Mouse (Mus musculus) heart, embryonic 11.5 days (tissue): Measurements from ENCODE around the gene Gm13539. TPM values are rescaled to one million over a fixed set of nuclear protein-coding genes. Genes with fewer than 3 reads are reported as not detected.

Experiments
- polyA plus RNA-seq: library from polyadenylated mRNA; unstranded; fragments of >200 nt; fragmentation: Nextera tagmentation; extraction: Ambion mirVana; gene quantifications from 2 replicates; pipeline ENCODE4 v1.2.1, GENCODE M21; 2014

The Gm13539 gene
- polyA plus RNA-seq, 1 experiment from 2014 or later, result not detected

Other genes with a start within 250 kb of the Gm13539 start
- gene Traf2, start 235.3 kb upstream of the Gm13539 start, polyA plus RNA-seq, result 20.3 and 21.9 TPM in 2 replicates
- 318 and 356 TPM in 2 replicates for gene Edf1, start 224.4 kb upstream of the Gm13539 start, polyA plus RNA-seq
- 3.2 and 5.5 TPM in 2 replicates for gene Mamdc4, start 207.4 kb upstream of the Gm13539 start, polyA plus RNA-seq
- 167 and 172 TPM in 2 replicates for gene Phpt1, start 207.0 kb upstream of the Gm13539 start, polyA plus RNA-seq
- 0.21 TPM in 1 of 2 replicates, not detected in the other for gene Ajm1, start 200.5 kb upstream of the Gm13539 start, polyA plus RNA-seq
- gene Rabl6, start 173.7 kb upstream of the Gm13539 start, polyA plus RNA-seq, result 35.9 and 40.0 TPM in 2 replicates
- gene Ccdc183, start 164.6 kb upstream of the Gm13539 start, polyA plus RNA-seq, result 0.11 and 0.20 TPM in 2 replicates
- gene Tmem141, start 160.3 kb upstream of the Gm13539 start, polyA plus RNA-seq, result 14.6 and 18.4 TPM in 2 replicates
- 1.0 and 1.1 TPM in 2 replicates for gene Fcna, start 154.2 kb upstream of the Gm13539 start, polyA plus RNA-seq
- gene Lcn8, start 129.1 kb upstream of the Gm13539 start, polyA plus RNA-seq, result not detected in 2 replicates
- gene Lcn5, start 124.3 kb upstream of the Gm13539 start, polyA plus RNA-seq, result not detected in 2 replicates
- gene Lcn6, start 105.5 kb upstream of the Gm13539 start, polyA plus RNA-seq, result not detected in 2 replicates
- not detected in 2 replicates for gene Lcn10, start 99.5 kb upstream of the Gm13539 start, polyA plus RNA-seq
- not detected in 2 replicates for gene Obp2a, start 82.2 kb upstream of the Gm13539 start, polyA plus RNA-seq
- 42.9 and 49.9 TPM in 2 replicates for gene Bmyc, start 75.5 kb upstream of the Gm13539 start, polyA plus RNA-seq
- not detected in 2 replicates for gene Obp2b, start 45.2 kb upstream of the Gm13539 start, polyA plus RNA-seq
- gene Lcn3, start 16.7 kb upstream of the Gm13539 start, polyA plus RNA-seq, result not detected in 2 replicates
- gene Lcn11, start 5.2 kb upstream of the Gm13539 start, polyA plus RNA-seq, result not detected in 2 replicates
- gene Glt6d1, start 33.6 kb downstream of the Gm13539 start, polyA plus RNA-seq, result not detected in 2 replicates
- gene Lcn9, start 40.9 kb downstream of the Gm13539 start, polyA plus RNA-seq, result not detected in 2 replicates
- gene Sohlh1, start 65.0 kb downstream of the Gm13539 start, polyA plus RNA-seq, result not detected in 2 replicates
- 0.04 TPM in 1 of 2 replicates, not detected in the other for gene Kcnt1, start 81.5 kb downstream of the Gm13539 start, polyA plus RNA-seq
- gene Camsap1, start 201.0 kb downstream of the Gm13539 start, polyA plus RNA-seq, result 8.9 and 14.1 TPM in 2 replicates
- gene Ubac1, start 239.5 kb downstream of the Gm13539 start, polyA plus RNA-seq, result 136 and 141 TPM in 2 replicates